Mouse (Mus musculus) forebrain, embryonic 10.5 days (tissue): ENCODE measurements around the gene 1700042G07Rik. TPM values are rescaled to one million over a fixed set of nuclear protein-coding genes. Genes with fewer than 3 reads are reported as not detected.
A peak's percentile ranks its signal among the peaks of the same experiment; 100 is the strongest.

ENCODE experiments used
- DNase-seq: peaks from one replicate; pipeline ENCODE4 v3.0.0-alpha.2; 2017; ENCODE audit warnings: low spot score; ENCODE audit errors: extremely low spot score
- H3K27ac ChIP-seq: fragments of 300-500 bp; sonication (generic); 2 replicates; pipeline ENCODE4 v1.5.1; 2016; ENCODE audit warnings: mild to moderate bottlenecking
- H3K27me3 ChIP-seq: fragments of 300-500 bp; sonication (generic); 2 replicates; pipeline ENCODE4 v1.6.1; 2016; ENCODE audit warnings: mild to moderate bottlenecking; ENCODE audit not compliant: poor library complexity, severe bottlenecking
- H3K36me3 ChIP-seq: fragments of 300-500 bp; sonication (generic); replicated peaks from 2 replicates; pipeline ENCODE4 v1.6.1; 2016; ENCODE audit warnings: mild to moderate bottlenecking, moderate library complexity
- H3K4me1 ChIP-seq: fragments of 300-500 bp; sonication (generic); 2 replicates; pipeline ENCODE4 v1.6.1; 2016
- H3K4me3 ChIP-seq: fragments of 300-500 bp; sonication (generic); 2 replicates; pipeline ENCODE4 v1.5.1; 2016; ENCODE audit warnings: mild to moderate bottlenecking, moderate library complexity
- H3K9me3 ChIP-seq: fragments of 300-500 bp; sonication (generic); 2 replicates; pipeline ENCODE4 v1.6.1; 2016; ENCODE audit warnings: mild to moderate bottlenecking, moderate library complexity
- WGBS: fragments of 180-500 bp; shearing (Covaris S2); methylation state at CpG from one replicate; pipeline ENCODE4 v1.1.7; 2016; 5-methylcytosine and 5-hydroxymethylcytosine counted together
- polyA plus RNA-seq: library from polyadenylated mRNA; unstranded; fragments of >200 nt; fragmentation: Nextera tagmentation; extraction: Ambion mirVana; gene quantifications from 2 replicates; pipeline ENCODE4 v1.2.1, GENCODE M21; 2016

1700042G07Rik gene
- polyA plus RNA-seq, 1 experiment from 2014 or later: not detected

DNA sequence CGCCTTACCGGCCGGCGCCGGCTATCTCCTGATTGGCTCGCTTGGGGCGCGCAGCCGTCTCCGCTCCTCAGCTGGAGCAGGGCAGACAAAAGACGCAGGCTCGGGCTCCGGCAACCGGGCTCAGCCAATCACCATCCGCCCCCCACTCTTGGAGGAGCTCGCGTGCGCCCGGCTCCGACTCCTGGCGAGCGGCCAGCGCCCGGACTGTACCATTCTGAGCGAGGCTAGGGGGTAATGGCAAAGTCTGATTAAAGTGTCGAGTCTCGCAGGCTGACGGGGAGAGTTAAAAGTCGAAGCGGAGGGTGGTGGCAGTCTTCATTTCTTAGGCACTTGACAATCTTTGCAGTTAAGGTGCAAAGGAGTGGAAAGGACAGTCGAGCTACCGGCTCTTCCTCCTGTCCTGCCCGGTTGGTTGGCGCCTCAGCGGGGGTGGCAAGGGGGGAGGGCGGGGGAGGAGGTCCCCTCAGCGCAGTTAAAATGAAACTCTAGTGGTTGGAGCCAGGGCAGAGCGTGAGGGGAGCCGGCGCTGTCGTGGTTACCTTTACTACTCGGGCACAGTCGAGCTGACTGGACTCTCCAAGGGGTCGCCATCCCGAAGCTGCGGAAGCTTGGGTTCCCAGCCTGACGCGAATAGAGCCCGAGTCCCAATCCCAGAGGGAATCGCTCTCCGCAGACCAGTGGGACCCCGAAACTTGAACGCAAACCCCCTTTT, 48.1 kb downstream of the 1700042G07Rik start, which contains the start of gene Pik3r3:
Gene Pik3r3 (plus strand): TSS at position 479 of the 712 bp plus-strand sequence.
- Histone ChIP-seq H3K4me3 (peak within 1 kb of the TSS; percentile 76), H3K4me1 (peaks cover 27% of the 10 kb centered on the region), H3K27me3 (no peaks in the 10 kb centered on the region), H3K36me3 (no peaks in the 10 kb centered on the region), H3K27ac (peak within 1 kb of the TSS; percentile 99), H3K9me3 (no peaks in the 10 kb centered on the region)
- WGBS: under 1% methylated on average over 52 of the region's 53 CpGs
- peak; percentile 99 for DNase-seq

GRCm38 (mm10) chr4:116221996-116222842, 49.0 kb downstream of the 1700042G07Rik start:
- Histone ChIP-seq H3K27ac (peak overlapping the region; percentile 99), H3K4me3 (peak overlapping the region; percentile 76), H3K36me3 (no peaks in the 10 kb centered on the region), H3K27me3 (no peaks in the 10 kb centered on the region), H3K4me1 (peaks cover 27% of the 10 kb centered on the region), H3K9me3 (no peaks in the 10 kb centered on the region)
- under 1% methylated on average over 23 of the region's 23 CpGs for WGBS
- peak; percentile 62 for DNase-seq

GRCm38 (mm10) chr4:116222843-116223119, 49.6 kb downstream of the 1700042G07Rik start:
- no peak for DNase-seq
- Histone ChIP-seq H3K27me3 (no peaks in the 10 kb centered on the region), H3K4me1 (peaks cover 27% of the 10 kb centered on the region), H3K4me3 (peak overlapping the region; percentile 76), H3K36me3 (no peaks in the 10 kb centered on the region), H3K27ac (peak overlapping the region; percentile 99), H3K9me3 (no peaks in the 10 kb centered on the region)
- WGBS: 7% methylated on average over 6 of the region's 6 CpGs

Other genes starting within 250 kb of the 1700042G07Rik start
- gene Dmbx1, start 233.4 kb upstream of the 1700042G07Rik start, polyA plus RNA-seq: 1.7 and 2.3 TPM in 2 replicates
- gene Faah, start 155.4 kb upstream of the 1700042G07Rik start, polyA plus RNA-seq: 1.9 and 2.3 TPM in 2 replicates
- 17.3 and 18.0 TPM in 2 replicates for gene Nsun4, start 119.5 kb upstream of the 1700042G07Rik start, polyA plus RNA-seq
- gene Uqcrh, start 98.3 kb upstream of the 1700042G07Rik start, polyA plus RNA-seq: 440 and 449 TPM in 2 replicates
- 61.8 and 68.1 TPM in 2 replicates for gene Lrrc41, start 98.1 kb upstream of the 1700042G07Rik start, polyA plus RNA-seq
- 91.5 and 95.8 TPM in 2 replicates for gene Rad54l, start 49.7 kb upstream of the 1700042G07Rik start, polyA plus RNA-seq
- 50.6 and 54.7 TPM in 2 replicates for gene Pomgnt1, start 49.5 kb upstream of the 1700042G07Rik start, polyA plus RNA-seq
- gene Lurap1, start 22.0 kb upstream of the 1700042G07Rik start, polyA plus RNA-seq: 2.0 and 2.6 TPM in 2 replicates
- not detected in 2 replicates for gene Tspan1, start 5.8 kb upstream of the 1700042G07Rik start, polyA plus RNA-seq
- gene Gm49337, start within 50 bp of the 1700042G07Rik start, polyA plus RNA-seq: not detected in 2 replicates
- gene Pik3r3, start 48.2 kb downstream of the 1700042G07Rik start, polyA plus RNA-seq: 39.1 and 42.6 TPM in 2 replicates